Mouse (Mus musculus) hindbrain, postnatal 0 days (tissue): ENCODE results near the gene Med11. TPM values are rescaled to one million over a fixed set of nuclear protein-coding genes. Genes with fewer than 3 reads are reported as not detected.
"Not testable (repeated sequence)": the region's sequence is repeated elsewhere in the genome, so short reads cannot be mapped to it uniquely, and the experiment has no call there.

ENCODE experiments used
- ATAC-seq: fragments of 200-750 bp; cut with Nextera tagmentation; 2 replicates; pipeline ENCODE4 v1.8.0; 2017; ENCODE audit warnings: mild to moderate bottlenecking, moderate TSS enrichment, moderate library complexity
- DNase-seq: peaks from one replicate; pipeline ENCODE4 v3.0.0-alpha.2; 2015; ENCODE audit warnings: low spot score
- H3K27ac ChIP-seq: fragments of 300-500 bp; sonication (generic); 2 replicates; pipeline ENCODE4 v1.5.1; 2014; ENCODE audit warnings: mild to moderate bottlenecking
- H3K27me3 ChIP-seq: fragments of 300-500 bp; sonication (generic); 2 replicates; pipeline ENCODE4 v1.6.1; 2014; ENCODE audit warnings: low read length, mixed read lengths; ENCODE audit not compliant: insufficient read depth
- H3K36me3 ChIP-seq: fragments of 300-500 bp; sonication (generic); 2 replicates; pipeline ENCODE4 v1.6.1; 2014; ENCODE audit warnings: low read length, mixed read lengths; ENCODE audit not compliant: insufficient read depth
- H3K4me1 ChIP-seq: fragments of 300-500 bp; sonication (generic); 2 replicates; pipeline ENCODE4 v1.6.1; 2014; ENCODE audit warnings: antibody characterized with exemption, low read length, mixed read lengths; ENCODE audit not compliant: insufficient read depth
- H3K4me2 ChIP-seq: fragments of 300-500 bp; sonication (generic); 2 replicates; pipeline ENCODE4 v1.6.1; 2014; ENCODE audit warnings: low read depth, mild to moderate bottlenecking, low read length, moderate library complexity, mixed read lengths
- H3K4me3 ChIP-seq: fragments of 300-500 bp; sonication (generic); 2 replicates; pipeline ENCODE4 v1.5.1; 2014; ENCODE audit warnings: low read length
- H3K9ac ChIP-seq: fragments of 300-500 bp; sonication (generic); replicated peaks from 2 replicates; pipeline ENCODE4 v1.6.1; 2014; ENCODE audit warnings: mild to moderate bottlenecking, low read length, moderate library complexity, mixed read lengths
- H3K9me3 ChIP-seq: fragments of 300-500 bp; sonication (generic); 2 replicates; pipeline ENCODE4 v1.6.1; 2016; ENCODE audit warnings: low read length, mixed read lengths
- CTCF ChIP-seq: IDR thresholded peaks from 2 replicates; pipeline ENCODE4 v1.5.1; 2016; ENCODE audit warnings: antibody characterized with exemption, control low read depth, low read depth
- WGBS: fragments of 180-500 bp; shearing (Covaris S2); extraction: QIAGEN DNeasy Blood & Tissue Kit; methylation state at CpG from one replicate; pipeline ENCODE4 v1.1.7; 2014; 5-methylcytosine and 5-hydroxymethylcytosine counted together
- polyA plus RNA-seq: library from polyadenylated mRNA; unstranded; fragments of >200 nt; fragmentation: Nextera tagmentation; extraction: Ambion mirVana; gene quantifications from 2 replicates; pipeline ENCODE4 v1.2.1, GENCODE M21; 2015
- total RNA-seq: library from RNA; depleted of rRNA; stranded (reverse); fragments of >200 nt; gene quantifications from 2 replicates; pipeline ENCODE4 v1.2.3, GENCODE M21; 2014

The Med11 gene
- total and polyA plus RNA-seq, 2 experiments from 2014 or later, result 23.7 to 30.5 TPM

DNA sequence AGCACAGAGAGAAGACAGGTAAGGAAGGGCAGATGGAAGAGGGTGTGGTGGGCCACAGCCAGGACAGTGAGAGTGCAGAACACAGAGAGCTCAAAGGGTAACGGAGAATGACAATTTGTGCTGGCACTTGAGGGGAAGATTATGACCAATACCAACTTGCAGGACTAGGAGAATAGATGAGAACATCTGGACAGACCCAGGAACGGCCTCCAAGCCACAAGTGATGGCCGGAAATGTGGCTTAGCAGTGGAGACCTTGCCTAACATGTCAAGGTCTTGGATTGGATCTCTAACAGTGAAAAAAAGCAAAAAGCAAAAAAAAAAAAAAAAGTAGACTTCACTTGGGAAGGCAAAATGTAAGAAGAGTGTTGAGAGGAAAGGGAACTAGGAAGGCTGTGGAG lies 18.0 kb downstream of the Med11 start:
- ATAC-seq, result no peak
- no peaks in the 10 kb centered on the region for H3K9me3 ChIP-seq
- no peak overlapping the region for H3K4me2 ChIP-seq
- 94% methylated on average over 3 of the region's 3 CpGs for WGBS
- H3K27ac ChIP-seq, result no peak overlapping the region
- no peak for DNase-seq
- no peaks in the 10 kb centered on the region for H3K27me3 ChIP-seq
- TF ChIP-seq CTCF, result no peak
- H3K4me1 ChIP-seq, result 0 out of 2 replicates have a peak, but pooled peaks cover 4% of the 10 kb centered on the region
- H3K4me3 ChIP-seq, result no peak overlapping the region
- H3K9ac ChIP-seq, result no peak overlapping the region
- H3K36me3 ChIP-seq, result no peaks in the 10 kb centered on the region

DNA sequence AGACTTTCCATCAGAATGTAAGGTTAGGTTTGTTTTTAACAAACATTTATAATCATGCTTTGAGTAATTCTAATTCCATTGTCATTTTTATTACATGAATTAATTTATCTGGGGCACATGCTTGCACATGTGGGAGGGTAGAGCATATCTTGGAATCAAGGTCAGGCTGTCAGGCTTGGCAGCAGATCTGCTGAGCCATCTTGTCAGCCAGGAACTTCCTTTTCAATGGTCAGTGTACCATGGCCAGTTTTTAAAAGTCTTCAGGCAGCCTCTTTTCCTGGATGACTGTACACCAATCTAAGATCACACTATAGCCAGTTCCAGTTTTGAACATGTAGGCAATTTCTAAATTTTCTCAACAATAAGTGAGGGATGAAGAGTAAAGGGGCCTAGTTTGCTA lies 21.0 kb downstream of the Med11 start:
- H3K4me2 ChIP-seq, result no peak overlapping the region
- no peaks in the 10 kb centered on the region for H3K9me3 ChIP-seq
- H3K4me3 ChIP-seq, result no peak overlapping the region
- no peak overlapping the region for H3K27ac ChIP-seq
- no peaks in the 10 kb centered on the region for H3K36me3 ChIP-seq
- no peak for ATAC-seq
- H3K9ac ChIP-seq, result no peak overlapping the region
- TF ChIP-seq CTCF, result no peak
- DNase-seq, result no peak
- H3K27me3 ChIP-seq, result no peaks in the 10 kb centered on the region
- H3K4me1 ChIP-seq, result no peaks in the 10 kb centered on the region

DNA sequence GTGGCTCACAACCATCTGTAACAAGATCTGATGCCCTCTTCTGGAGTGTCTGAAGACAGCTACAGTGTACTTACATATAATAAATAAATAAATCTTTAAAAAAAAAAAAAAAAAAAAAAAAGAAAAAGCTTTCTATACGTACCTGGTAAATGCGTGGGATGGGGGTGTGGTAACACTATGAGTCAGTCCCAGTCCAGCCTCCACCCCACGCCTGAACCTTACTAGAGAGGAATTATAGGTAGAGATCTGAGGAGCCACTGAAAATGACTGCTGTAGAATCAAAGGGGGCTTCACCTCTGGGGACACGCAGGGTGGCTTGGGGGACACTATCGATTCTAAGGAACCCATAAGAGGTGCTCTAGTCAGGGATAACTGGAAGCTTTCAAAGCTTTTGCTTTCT lies 21.6 kb downstream of the Med11 start:
- H3K36me3 ChIP-seq, H3K27ac ChIP-seq, H3K4me1 ChIP-seq, H3K9me3 ChIP-seq, H3K4me2 ChIP-seq, DNase-seq, H3K9ac ChIP-seq, H3K4me3 ChIP-seq, H3K27me3 ChIP-seq, ATAC-seq: not testable (repeated sequence)
- WGBS, result 94% methylated on average over 5 of the region's 5 CpGs

DNA sequence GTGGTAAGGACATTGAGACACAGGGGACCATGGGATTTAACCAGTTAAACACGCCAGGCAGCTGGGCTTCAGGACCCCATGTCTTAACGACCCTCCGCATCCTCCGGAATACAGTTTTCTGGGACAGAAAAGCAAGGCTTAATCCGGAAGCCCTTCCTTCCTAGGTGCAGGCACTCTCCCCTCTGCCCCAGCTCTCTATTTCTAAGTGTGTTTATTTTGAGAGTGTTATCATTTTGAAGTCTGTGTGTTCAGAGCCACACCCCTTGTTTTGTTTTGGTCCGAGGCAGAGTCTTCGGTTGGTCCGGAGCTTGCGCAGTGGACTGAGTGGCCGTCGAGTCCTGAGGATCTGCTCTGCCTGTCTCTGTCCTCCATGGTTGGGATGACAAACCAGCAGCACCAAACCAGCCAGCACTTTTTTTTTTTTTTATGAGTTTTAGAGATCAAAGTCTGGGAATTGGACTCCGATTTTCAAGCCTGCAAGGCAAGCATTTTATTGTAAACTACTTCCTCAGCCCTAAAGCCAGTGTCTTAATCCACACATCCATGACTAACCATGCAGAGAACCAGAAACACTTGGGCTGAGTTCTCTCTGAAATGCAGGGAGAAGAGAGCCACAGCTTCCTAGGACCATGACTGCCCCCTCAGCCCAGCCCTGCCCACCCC lies 23.3 kb downstream of the Med11 start:
- H3K4me3 ChIP-seq, result no peak overlapping the region
- H3K36me3 ChIP-seq, result no peaks in the 10 kb centered on the region
- no peak overlapping the region for H3K9ac ChIP-seq
- TF ChIP-seq CTCF, result no peak
- ATAC-seq (no peak), DNase-seq (no peak)
- no peak overlapping the region for H3K27ac ChIP-seq
- H3K4me2 ChIP-seq, result no peak overlapping the region
- WGBS, result 78% methylated on average over 12 of the region's 12 CpGs
- H3K9me3 ChIP-seq, result no peaks in the 10 kb centered on the region
- H3K27me3 ChIP-seq, result no peaks in the 10 kb centered on the region
- no peaks in the 10 kb centered on the region for H3K4me1 ChIP-seq

DNA sequence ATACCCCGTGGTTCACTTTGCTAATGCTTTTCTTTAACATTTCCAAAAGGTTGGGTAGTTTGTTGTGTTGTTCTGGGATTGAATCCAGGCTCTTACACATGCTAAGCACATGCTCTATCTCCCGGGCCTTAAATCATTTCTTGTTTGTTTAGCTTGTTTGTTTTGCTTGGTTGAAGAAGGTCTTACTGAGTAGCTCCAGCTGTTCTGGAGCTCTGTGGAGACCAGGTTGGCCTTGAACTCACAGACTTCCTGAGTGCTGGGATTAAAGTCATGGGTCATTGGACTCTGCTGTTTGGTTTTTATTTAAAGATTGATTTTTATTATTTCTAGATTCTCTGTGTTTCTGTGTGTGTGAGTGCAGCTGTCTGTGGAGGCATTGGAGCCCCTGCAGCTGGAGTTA lies 33.8 kb downstream of the Med11 start:
- WGBS, result 43% methylated on average over 2 of the region's 2 CpGs
- ATAC-seq (no peak), DNase-seq (no peak)
- H3K36me3 ChIP-seq, result no peaks in the 10 kb centered on the region
- H3K4me3 ChIP-seq, result no peak overlapping the region
- no peak overlapping the region for H3K9ac ChIP-seq
- H3K4me1 ChIP-seq, result no peaks in the 10 kb centered on the region
- no peaks in the 10 kb centered on the region for H3K9me3 ChIP-seq
- H3K4me2 ChIP-seq, result no peak overlapping the region
- no peak overlapping the region for H3K27ac ChIP-seq
- no peak for TF ChIP-seq CTCF
- H3K27me3 ChIP-seq, result no peaks in the 10 kb centered on the region

DNA sequence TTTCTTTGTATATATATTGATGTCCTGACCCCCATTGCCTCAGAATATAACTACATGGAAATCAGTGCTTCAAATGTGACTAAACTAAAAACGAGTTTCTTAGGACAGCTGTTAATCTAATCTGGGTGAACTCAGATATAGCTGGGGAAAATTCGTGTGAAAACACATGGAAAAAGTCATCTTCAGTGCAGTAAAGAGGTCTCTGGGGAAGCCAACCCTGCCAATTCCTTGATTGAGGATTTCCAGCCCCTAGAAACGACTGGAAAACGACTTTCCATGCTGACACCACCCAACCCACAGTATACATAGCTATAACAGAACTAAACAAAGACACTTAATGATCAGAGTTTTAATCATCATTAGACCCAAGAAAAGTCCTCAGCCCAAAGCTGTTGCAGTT lies 36.1 kb downstream of the Med11 start:
- no peak for ATAC-seq
- TF ChIP-seq CTCF, result no peak
- no peak overlapping the region for H3K4me2 ChIP-seq
- H3K36me3 ChIP-seq, result no peaks in the 10 kb centered on the region
- H3K9ac ChIP-seq, result no peak overlapping the region
- no peaks in the 10 kb centered on the region for H3K9me3 ChIP-seq
- H3K4me3 ChIP-seq, result no peak overlapping the region
- H3K27ac ChIP-seq, result no peak overlapping the region
- no peaks in the 10 kb centered on the region for H3K4me1 ChIP-seq
- 49% methylated on average over 4 of the region's 4 CpGs for WGBS
- DNase-seq, result no peak
- H3K27me3 ChIP-seq, result no peaks in the 10 kb centered on the region

DNA sequence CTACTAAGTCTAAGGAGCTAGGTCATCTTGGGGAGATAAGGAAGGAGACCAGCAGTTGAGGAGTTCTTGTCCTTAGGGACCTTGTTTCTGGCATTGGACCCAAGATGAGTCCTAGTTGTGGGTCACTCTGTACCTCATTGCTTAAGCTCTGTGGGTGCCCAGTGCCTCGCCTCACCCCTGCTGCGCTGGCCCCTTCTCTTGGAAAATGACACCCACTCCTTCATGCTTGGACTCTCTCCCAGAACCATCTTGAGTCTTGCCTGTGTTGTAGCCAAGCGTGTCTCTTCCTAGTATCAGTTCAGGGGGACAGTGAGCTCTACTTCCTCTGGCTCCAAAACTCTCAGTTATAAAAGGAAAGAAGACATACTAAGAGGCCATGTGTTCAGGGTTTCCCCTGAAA lies 37.4 kb downstream of the Med11 start:
- H3K4me1 ChIP-seq, result no peaks in the 10 kb centered on the region
- H3K27me3 ChIP-seq, result no peaks in the 10 kb centered on the region
- TF ChIP-seq CTCF, result no peak
- 87% methylated on average over 3 of the region's 3 CpGs for WGBS
- H3K36me3 ChIP-seq, result no peaks in the 10 kb centered on the region
- no peak overlapping the region for H3K27ac ChIP-seq
- H3K9ac ChIP-seq, result no peak overlapping the region
- DNase-seq, result no peak
- H3K4me2 ChIP-seq, result no peak overlapping the region
- H3K9me3 ChIP-seq, result no peaks in the 10 kb centered on the region
- no peak for ATAC-seq
- H3K4me3 ChIP-seq, result no peak overlapping the region
